Mouse (Mus musculus) heart, postnatal 0 days (tissue): ENCODE measurements around the gene Lrrk1. TPM values are rescaled to one million over a fixed set of nuclear protein-coding genes. Genes with fewer than 3 reads are reported as not detected.

ENCODE experiments used
- ATAC-seq: fragments of 200-750 bp; cut with Nextera tagmentation; 2 replicates; pipeline ENCODE4 v1.8.0; 2017; ENCODE audit warnings: low read depth, moderate number of reproducible peaks, moderate library complexity; ENCODE audit not compliant: insufficient read depth
- DNase-seq: peaks from one replicate; pipeline ENCODE4 v3.0.0-alpha.2; 2016; ENCODE audit warnings: low spot score
- H3K27ac ChIP-seq: fragments of 300-500 bp; sonication (generic); 2 replicates; pipeline ENCODE4 v1.5.1; 2014; ENCODE audit warnings: low read depth, mild to moderate bottlenecking
- H3K27me3 ChIP-seq: fragments of 300-500 bp; sonication (generic); 2 replicates; pipeline ENCODE4 v1.6.1; 2014; ENCODE audit warnings: low read length, mixed read lengths; ENCODE audit not compliant: control insufficient read depth, insufficient read depth
- H3K36me3 ChIP-seq: fragments of 300-500 bp; sonication (generic); replicated peaks from 2 replicates; pipeline ENCODE4 v1.6.1; 2014; ENCODE audit warnings: low read length, mixed read lengths; ENCODE audit not compliant: control insufficient read depth, insufficient read depth
- H3K4me1 ChIP-seq: fragments of 300-500 bp; sonication (generic); 2 replicates; pipeline ENCODE4 v1.6.1; 2014; ENCODE audit warnings: antibody characterized with exemption; ENCODE audit not compliant: control insufficient read depth, insufficient read depth
- H3K4me2 ChIP-seq: fragments of 300-500 bp; sonication (generic); 2 replicates; pipeline ENCODE4 v1.6.1; 2014; ENCODE audit warnings: low read depth, mild to moderate bottlenecking, low read length, moderate library complexity
- H3K4me3 ChIP-seq: fragments of 300-500 bp; sonication (generic); 2 replicates; pipeline ENCODE4 v1.5.1; 2014; ENCODE audit warnings: low read depth, low read length
- H3K9ac ChIP-seq: fragments of 300-500 bp; sonication (generic); replicated peaks from 2 replicates; pipeline ENCODE4 v1.6.1; 2014; ENCODE audit warnings: low read depth, low read length, mixed read lengths
- H3K9me3 ChIP-seq: fragments of 300-500 bp; sonication (generic); replicated peaks from 2 replicates; pipeline ENCODE4 v1.6.1; 2016; ENCODE audit warnings: low read length; ENCODE audit not compliant: control insufficient read depth
- CTCF ChIP-seq: IDR thresholded peaks from 2 replicates; pipeline ENCODE4 v1.5.1; 2016; ENCODE audit warnings: antibody characterized with exemption, control low read depth, low read depth
- EP300 ChIP-seq: IDR thresholded peaks from 2 replicates; pipeline ENCODE4 v1.6.1; 2016; ENCODE audit warnings: antibody characterized with exemption, low read depth
- WGBS: fragments of 180-500 bp; shearing (Covaris S2); extraction: QIAGEN DNeasy Blood & Tissue Kit; methylation state at CpG from one replicate; pipeline ENCODE4 v1.1.7; 2014; 5-methylcytosine and 5-hydroxymethylcytosine counted together
- polyA plus RNA-seq: library from polyadenylated mRNA; unstranded; fragments of >200 nt; fragmentation: Nextera tagmentation; extraction: Ambion mirVana; gene quantifications from 2 replicates; pipeline ENCODE4 v1.2.1, GENCODE M21; 2015
- total RNA-seq: library from RNA; depleted of rRNA; stranded (reverse); fragments of >200 nt; gene quantifications from 2 replicates; pipeline ENCODE4 v1.2.3, GENCODE M21; 2014; ENCODE audit warnings: low replicate concordance

Lrrk1 gene
- total and polyA plus RNA-seq, 2 experiments from 2014 or later, result 4.1 to 10.3 TPM

DNA sequence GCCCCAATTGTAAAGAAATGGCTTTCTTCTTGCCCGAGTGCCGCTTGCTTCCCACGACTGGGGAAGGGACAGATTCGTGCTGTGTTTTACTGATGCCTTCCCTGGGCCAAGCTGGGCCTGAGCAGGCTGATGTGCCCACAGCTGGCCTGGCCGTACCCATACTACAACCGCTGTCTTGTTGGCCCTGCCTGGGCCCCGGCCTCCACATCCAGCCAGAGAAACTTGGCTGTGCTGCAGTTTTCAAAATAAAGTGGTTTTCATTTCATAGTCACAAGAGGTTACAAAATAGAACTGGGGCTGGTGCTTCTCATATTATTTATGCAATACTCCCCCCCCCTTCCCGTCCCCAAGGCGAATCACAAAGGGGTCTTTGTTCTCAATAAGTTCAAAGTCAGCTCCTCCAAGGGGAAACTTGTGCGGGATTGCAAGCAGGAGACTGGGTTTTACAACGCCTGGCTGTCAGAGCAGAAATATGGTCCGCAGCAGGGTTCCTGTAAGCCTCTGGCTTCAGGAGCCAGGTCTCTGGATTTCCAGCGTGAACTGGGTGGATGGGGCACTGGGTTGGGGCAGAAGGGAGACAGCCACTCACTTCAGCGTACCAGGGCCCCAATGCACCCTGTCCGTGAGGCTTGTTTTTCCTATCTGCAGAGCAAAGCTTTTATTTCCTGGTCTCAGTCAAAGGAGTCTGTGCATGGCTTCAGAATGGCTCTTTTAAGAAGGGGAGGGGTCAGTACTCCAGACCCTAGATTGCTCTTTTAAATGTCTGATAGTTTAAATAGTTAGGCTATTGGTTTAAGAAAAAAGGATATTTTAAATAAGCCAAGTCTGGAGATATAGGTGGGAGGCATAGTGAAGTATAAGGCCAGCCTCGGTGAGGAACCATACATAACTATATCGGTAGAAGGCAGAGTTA is 157.3 kb downstream of the Lrrk1 start:
- Histone ChIP-seq H3K4me1 (peaks cover 8% of the 10 kb centered on the region), H3K27me3 (no peaks in the 10 kb centered on the region), H3K4me2 (no peak overlapping the region), H3K4me3 (no peak overlapping the region), H3K9me3 (no peaks in the 10 kb centered on the region), H3K27ac (peak overlapping the region; percentile 69), H3K9ac (no peak overlapping the region; the same call in 1 of the 2 replicates), H3K36me3 (no peaks in the 10 kb centered on the region)
- no peak for DNase-seq
- TF ChIP-seq EP300 (no peak), CTCF (no peak)
- ATAC-seq, result no peak
- 58% methylated on average over 17 of the region's 17 CpGs for WGBS

DNA sequence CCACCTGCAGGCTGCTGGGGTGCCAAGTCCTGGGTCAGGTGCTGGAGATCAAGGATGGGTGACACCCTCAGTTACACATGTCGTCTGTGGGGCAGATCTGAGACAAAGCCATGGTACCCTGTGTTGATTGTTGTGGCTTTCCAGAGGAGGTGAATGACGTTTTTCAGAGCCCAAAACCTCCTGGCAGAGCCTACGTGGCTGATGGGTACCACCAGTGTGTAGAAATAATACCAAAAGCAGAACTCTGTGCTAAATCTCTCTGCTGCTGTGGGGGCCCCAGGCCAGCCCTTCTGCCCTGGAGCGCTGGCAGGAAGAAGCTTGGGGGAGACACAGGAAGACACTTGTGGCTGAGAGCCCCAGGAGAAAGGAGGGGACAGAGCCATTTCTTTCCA is 157.9 kb downstream of the Lrrk1 start:
- DNase-seq (no peak), ATAC-seq (no peak)
- peak overlapping the region; percentile 69 for H3K27ac ChIP-seq
- H3K4me3 ChIP-seq, result no peak overlapping the region
- TF ChIP-seq EP300 (no peak), CTCF (no peak)
- no peak overlapping the region; the same call in 1 of the 2 replicates for H3K9ac ChIP-seq
- WGBS, result 61% methylated on average over 4 of the region's 4 CpGs
- H3K9me3 ChIP-seq, result no peaks in the 10 kb centered on the region
- no peak overlapping the region for H3K4me2 ChIP-seq
- no peaks in the 10 kb centered on the region for H3K36me3 ChIP-seq
- H3K27me3 ChIP-seq, result no peaks in the 10 kb centered on the region
- peaks cover 8% of the 10 kb centered on the region for H3K4me1 ChIP-seq

DNA sequence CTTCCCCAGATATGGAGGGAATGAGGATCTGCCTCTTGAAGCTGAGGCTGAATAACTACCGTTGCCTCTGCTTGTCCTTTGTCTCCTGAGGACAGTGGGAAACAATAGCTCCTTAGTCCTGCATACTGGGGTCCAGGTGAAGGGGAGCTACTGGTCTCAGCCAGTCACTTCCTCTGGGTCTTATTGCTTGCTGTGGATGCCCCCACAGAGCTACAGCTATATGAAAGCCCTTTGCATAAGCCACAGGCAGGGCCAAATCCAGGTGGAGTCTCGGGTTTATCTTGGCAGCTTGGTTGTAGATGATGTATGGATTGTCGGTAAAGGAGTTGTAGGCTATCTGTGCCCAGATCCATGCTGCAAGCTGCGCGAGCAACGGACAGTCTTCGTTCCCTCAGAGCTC is 158.7 kb downstream of the Lrrk1 start:
- TF ChIP-seq EP300 (no peak), CTCF (no peak)
- no peaks in the 10 kb centered on the region for H3K27me3 ChIP-seq
- no peaks in the 10 kb centered on the region for H3K36me3 ChIP-seq
- no peak for DNase-seq
- H3K9me3 ChIP-seq, result no peaks in the 10 kb centered on the region
- no peak overlapping the region for H3K4me2 ChIP-seq
- no peak for ATAC-seq
- peaks cover 8% of the 10 kb centered on the region for H3K4me1 ChIP-seq
- no peak overlapping the region for H3K4me3 ChIP-seq
- no peak overlapping the region for H3K27ac ChIP-seq
- 70% methylated on average over 7 of the region's 7 CpGs for WGBS
- no peak overlapping the region for H3K9ac ChIP-seq

DNA sequence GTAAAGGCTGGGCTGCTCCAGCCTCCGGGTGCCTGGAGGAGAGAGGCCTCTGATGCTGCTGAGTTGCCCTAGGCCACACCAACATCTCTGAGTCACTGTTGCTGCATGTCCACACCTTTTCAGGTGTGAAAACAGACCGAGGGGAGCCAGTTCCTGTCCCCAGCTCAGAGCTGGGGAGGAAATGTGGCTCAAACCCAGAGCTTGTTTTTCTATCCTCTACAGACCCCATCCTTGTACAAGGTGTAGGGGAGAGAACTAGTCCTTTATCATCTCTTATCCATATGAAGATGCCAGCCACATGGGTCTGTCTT is 159.6 kb downstream of the Lrrk1 start:
- 49% methylated on average over 2 of the region's 2 CpGs for WGBS
- H3K9me3 ChIP-seq, result no peaks in the 10 kb centered on the region
- no peak for TF ChIP-seq CTCF
- TF ChIP-seq EP300, result no peak
- H3K4me3 ChIP-seq, result no peak overlapping the region
- no peak overlapping the region for H3K9ac ChIP-seq
- peaks cover 6% of the 10 kb centered on the region for H3K4me1 ChIP-seq
- no peak overlapping the region for H3K4me2 ChIP-seq
- ATAC-seq, result no peak
- no peaks in the 10 kb centered on the region for H3K27me3 ChIP-seq
- DNase-seq, result no peak
- no peak overlapping the region for H3K27ac ChIP-seq
- H3K36me3 ChIP-seq, result no peaks in the 10 kb centered on the region

DNA sequence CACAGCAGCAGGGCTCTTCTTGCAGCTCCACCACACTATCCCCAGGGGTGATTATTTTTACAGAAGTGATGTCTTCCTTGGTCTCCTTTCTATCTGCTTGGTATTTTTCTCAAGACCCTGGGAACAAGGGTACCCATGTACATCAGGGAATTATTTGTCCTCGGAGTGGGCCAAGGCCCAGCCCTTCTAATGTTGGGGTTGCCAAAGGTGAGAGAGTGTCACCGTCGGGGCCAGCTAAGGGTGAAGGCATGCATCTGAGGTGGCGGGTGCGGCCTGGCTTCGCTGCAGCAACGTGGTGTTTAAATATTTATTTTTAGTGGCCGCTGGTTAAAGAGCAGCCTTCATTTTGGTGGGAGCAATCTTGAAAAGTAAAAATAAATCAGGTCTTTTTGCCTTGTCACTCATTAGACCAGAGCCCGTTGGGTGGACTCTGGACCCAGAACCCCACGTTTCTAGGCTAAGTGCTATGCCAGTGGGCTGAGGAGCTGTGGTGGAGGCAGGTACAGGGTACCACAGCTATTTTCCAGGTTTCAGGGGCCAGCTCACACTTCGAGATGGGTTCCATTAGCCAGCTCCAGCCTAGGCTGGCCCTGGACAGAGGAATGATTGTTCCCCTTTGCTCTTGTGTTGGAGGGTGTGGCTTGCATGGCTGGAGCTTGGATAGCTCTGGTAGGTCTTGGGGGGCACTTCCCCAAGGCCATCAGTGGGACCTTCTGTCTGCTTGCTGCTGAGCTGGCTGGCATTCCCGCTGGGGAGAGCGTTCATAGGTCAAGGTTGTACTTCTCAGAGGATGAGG is 160.1 kb downstream of the Lrrk1 start:
- no peak overlapping the region for H3K9ac ChIP-seq
- WGBS, result 79% methylated on average over 13 of the region's 13 CpGs
- DNase-seq, result no peak
- no peak overlapping the region for H3K4me3 ChIP-seq
- H3K9me3 ChIP-seq, result no peaks in the 10 kb centered on the region
- H3K36me3 ChIP-seq, result no peaks in the 10 kb centered on the region
- no peak overlapping the region for H3K4me2 ChIP-seq
- TF ChIP-seq CTCF, result no peak
- no peak for TF ChIP-seq EP300
- ATAC-seq, result no peak
- H3K4me1 ChIP-seq, result peaks cover under 1% of the 10 kb centered on the region; the same call in 1 of the 2 replicates
- no peak overlapping the region for H3K27ac ChIP-seq
- no peaks in the 10 kb centered on the region for H3K27me3 ChIP-seq
